Mouse (Mus musculus) forebrain, postnatal 0 days (tissue): Measurements from ENCODE around the gene Ddx31. TPM values are rescaled to one million over a fixed set of nuclear protein-coding genes. Genes with fewer than 3 reads are reported as not detected.

Experiments used
- ATAC-seq: fragments of 200-750 bp; cut with Nextera tagmentation; 2 replicates; pipeline ENCODE4 v1.8.0; 2017; ENCODE audit warnings: mild to moderate bottlenecking, moderate library complexity
- DNase-seq: peaks from one replicate; pipeline ENCODE4 v3.0.0-alpha.2; 2015
- H3K27ac ChIP-seq: fragments of 300-500 bp; sonication (generic); 2 replicates; pipeline ENCODE4 v1.5.1; 2014; ENCODE audit warnings: low read depth, mild to moderate bottlenecking, antibody characterized with exemption, low read length, moderate library complexity, mixed read lengths
- H3K27me3 ChIP-seq: fragments of 300-500 bp; sonication (generic); 2 replicates; pipeline ENCODE4 v1.6.1; 2014; ENCODE audit warnings: mild to moderate bottlenecking, low read length, mixed read lengths; ENCODE audit not compliant: insufficient read depth
- H3K36me3 ChIP-seq: fragments of 300-500 bp; sonication (generic); 2 replicates; pipeline ENCODE4 v1.6.1; 2014; ENCODE audit warnings: mild to moderate bottlenecking, moderate library complexity; ENCODE audit not compliant: insufficient read depth
- H3K4me1 ChIP-seq: fragments of 300-500 bp; sonication (generic); 2 replicates; pipeline ENCODE4 v1.6.1; 2014; ENCODE audit warnings: antibody characterized with exemption; ENCODE audit not compliant: insufficient read depth
- H3K4me2 ChIP-seq: fragments of 300-500 bp; sonication (generic); 2 replicates; pipeline ENCODE4 v1.6.1; 2014; ENCODE audit warnings: low read depth, mild to moderate bottlenecking, moderate library complexity
- H3K4me3 ChIP-seq: fragments of 300-500 bp; sonication (generic); 2 replicates; pipeline ENCODE4 v1.5.1; 2014; ENCODE audit warnings: low read depth, low read length, mixed read lengths
- H3K9ac ChIP-seq: fragments of 300-500 bp; sonication (generic); 2 replicates; pipeline ENCODE4 v1.6.1; 2014; ENCODE audit warnings: mild to moderate bottlenecking
- H3K9me3 ChIP-seq: fragments of 300-500 bp; sonication (generic); 2 replicates; pipeline ENCODE4 v1.6.1; 2016; ENCODE audit warnings: low read length
- CTCF ChIP-seq: sonication (generic); IDR thresholded peaks from 2 replicates; pipeline ENCODE4 v1.5.1; 2016; ENCODE audit warnings: antibody characterized with exemption, control low read depth, low read depth
- WGBS: fragments of 180-500 bp; shearing (Covaris S2); extraction: QIAGEN DNeasy Blood & Tissue Kit; methylation state at CpG from one replicate; pipeline ENCODE4 v1.1.7; 2014; 5-methylcytosine and 5-hydroxymethylcytosine counted together
- polyA plus RNA-seq: library from polyadenylated mRNA; unstranded; fragments of >200 nt; fragmentation: Nextera tagmentation; extraction: Ambion mirVana; gene quantifications from 2 replicates; pipeline ENCODE4 v1.2.1, GENCODE M21; 2015
- total RNA-seq: library from RNA; depleted of rRNA; stranded (reverse); fragments of >200 nt; gene quantifications from 2 replicates; pipeline ENCODE4 v1.2.3, GENCODE M21; 2014; rRNA removed

Ddx31 gene
- total RNA-seq (22.3 and 22.9 TPM in 2 replicates), polyA plus RNA-seq (9.0 and 10.0 TPM in 2 replicates)

- DNase-seq, result peak; percentile 97
- H3K4me2 ChIP-seq, result peak within 1 kb of the TSS; percentile 96
- no peaks in the 10 kb centered on the region for H3K9me3 ChIP-seq
- 2% methylated on average over 63 of the region's 63 CpGs for WGBS
- peaks cover 5% of the 10 kb centered on the region; the same call in 1 of the 2 replicates for H3K36me3 ChIP-seq
- 0 out of 2 replicates have a peak, but pooled peaks have one; percentile 5 for TF ChIP-seq CTCF
- no peaks in the 10 kb centered on the region for H3K27me3 ChIP-seq
- peak within 1 kb of the TSS; percentile 96 for H3K4me3 ChIP-seq
- H3K4me1 ChIP-seq, result peaks cover 11% of the 10 kb centered on the region
- peak; percentile 99 for ATAC-seq
- H3K27ac ChIP-seq, result peak within 1 kb of the TSS; percentile 81
- H3K9ac ChIP-seq, result peak within 1 kb of the TSS; percentile 84
These were observed at the start of gene Ddx31, which contains the start of gene Gtf3c4 for GRCm38 (mm10) chr2:28840222-28840951. TSS of gene Ddx31 (plus strand) at chr2:28840406. TSS of gene Gtf3c4 (minus strand) at chr2:28840360.

- Histone ChIP-seq H3K4me2 (peak overlapping the region; percentile 30), H3K4me3 (no peak overlapping the region), H3K27me3 (no peaks in the 10 kb centered on the region; the same call in 1 of the 2 replicates), H3K27ac (no peak overlapping the region), H3K36me3 (no peaks in the 10 kb centered on the region), H3K4me1 (0 out of 2 replicates have a peak, but pooled peaks cover 4% of the 10 kb centered on the region), H3K9ac (no peak overlapping the region; the same call in 1 of the 2 replicates), H3K9me3 (no peaks in the 10 kb centered on the region)
- WGBS, result 28% methylated on average over 5 of the region's 6 CpGs
- DNase-seq (peak; percentile 72), ATAC-seq (peak; percentile 82)
- TF ChIP-seq CTCF, result no peak
These were observed 47.1 kb upstream of the Ddx31 start for GRCm38 (mm10) chr2:28792931-28793610.

- Histone ChIP-seq H3K27me3 (no peaks in the 10 kb centered on the region), H3K9me3 (no peaks in the 10 kb centered on the region), H3K4me3 (no peak overlapping the region), H3K36me3 (no peaks in the 10 kb centered on the region), H3K4me2 (no peak overlapping the region), H3K4me1 (0 out of 2 replicates have a peak, but pooled peaks cover 4% of the 10 kb centered on the region), H3K9ac (no peak overlapping the region), H3K27ac (no peak overlapping the region)
- whole genome bisulfite sequencing, result 68% methylated on average over 5 of the region's 5 CpGs
- no peak; the same call in 1 of the 2 replicates for TF ChIP-seq CTCF
- DNase-seq (no peak), ATAC-seq (no peak)
These were observed 45.6 kb upstream of the Ddx31 start for GRCm38 (mm10) chr2:28794623-28795022.

- WGBS, result 63% methylated on average over 8 of the region's 8 CpGs
- no peak for TF ChIP-seq CTCF
- no peak overlapping the region for H3K27ac ChIP-seq
These were observed 43.9 kb upstream of the Ddx31 start for GRCm38 (mm10) chr2:28796298-28796697.

GRCm38 (mm10) chr2:28797490-28798106 lies 42.6 kb upstream of the Ddx31 start:
- Histone ChIP-seq H3K36me3 (no peaks in the 10 kb centered on the region), H3K9me3 (no peaks in the 10 kb centered on the region), H3K27ac (peak overlapping the region; percentile 60; the same call in 1 of the 2 replicates), H3K4me3 (no peak overlapping the region), H3K9ac (0 out of 2 replicates have a peak overlapping the region, but pooled peaks have one; percentile 14), H3K4me1 (0 out of 2 replicates have a peak, but pooled peaks cover 4% of the 10 kb centered on the region), H3K27me3 (no peaks in the 10 kb centered on the region), H3K4me2 (peak overlapping the region; percentile 16; the same call in 1 of the 2 replicates)
- 17% methylated on average over 18 of the region's 18 CpGs for WGBS
- ATAC-seq (peak; percentile 88), DNase-seq (peak; percentile 76)
- TF ChIP-seq CTCF, result no peak

More at GRCm38 (mm10) chr2:28796298-28796697, 43.9 kb upstream of the Ddx31 start:
- Histone ChIP-seq H3K27me3 (no peaks in the 10 kb centered on the region), H3K9ac (no peak overlapping the region), H3K4me1 (0 out of 2 replicates have a peak, but pooled peaks cover 4% of the 10 kb centered on the region), H3K9me3 (no peaks in the 10 kb centered on the region), H3K4me2 (no peak overlapping the region), H3K36me3 (no peaks in the 10 kb centered on the region), H3K4me3 (no peak overlapping the region)
- ATAC-seq (no peak), DNase-seq (no peak)

GRCm38 (mm10) chr2:28798390-28798789 lies 41.8 kb upstream of the Ddx31 start:
- 0 out of 2 replicates have a peak, but pooled peaks have one; percentile 45 for ATAC-seq
- TF ChIP-seq CTCF, result no peak
- no peak overlapping the region for H3K9ac ChIP-seq
- peak overlapping the region; percentile 60 for H3K27ac ChIP-seq
- 0 out of 2 replicates have a peak, but pooled peaks cover 4% of the 10 kb centered on the region for H3K4me1 ChIP-seq
- DNase-seq, result peak; percentile 62
- H3K27me3 ChIP-seq, result no peaks in the 10 kb centered on the region
- H3K9me3 ChIP-seq, result no peaks in the 10 kb centered on the region
- 17% methylated on average over 3 of the region's 3 CpGs for WGBS
- H3K4me3 ChIP-seq, result no peak overlapping the region
- no peaks in the 10 kb centered on the region for H3K36me3 ChIP-seq
- H3K4me2 ChIP-seq, result peak overlapping the region; percentile 16
